Mouse (Mus musculus) G1E (cell line): Measurements from ENCODE around the gene Kcnip1. TPM values are rescaled to one million over a fixed set of nuclear protein-coding genes. Genes with fewer than 3 reads are reported as not detected.

ENCODE experiments used
- ATAC-seq: 2 replicates; pipeline ENCODE4 v1.8.0; 2016; ENCODE audit warnings: mild to moderate bottlenecking; ENCODE audit not compliant: insufficient number of reproducible peaks, poor library complexity, low FRiP score, severe bottlenecking; ENCODE audit errors: extremely low read depth
- DNase-seq: peaks from one replicate; pipeline ENCODE4 v3.0.0; 2012; ENCODE audit warnings: low spot score
- H3K27me3 ChIP-seq: 2 replicates; pipeline ENCODE4 v1.6.1; 2012; ENCODE audit warnings: mild to moderate bottlenecking, low read length, inconsistent platforms; ENCODE audit not compliant: insufficient read depth
- H3K36me3 ChIP-seq: replicated peaks from 2 replicates; pipeline ENCODE3; 2012; ENCODE audit warnings: mild to moderate bottlenecking, inconsistent platforms
- H3K4me1 ChIP-seq: 2 replicates; pipeline ENCODE4 v1.6.1; 2012; ENCODE audit warnings: low read depth, low read length, inconsistent platforms, mixed read lengths; ENCODE audit not compliant: insufficient read depth
- H3K4me3 ChIP-seq: 2 replicates; pipeline ENCODE4 v1.5.1; 2012; ENCODE audit warnings: low read depth, mild to moderate bottlenecking, inconsistent platforms, low read length, moderate library complexity, mixed read lengths
- H3K9me3 ChIP-seq: replicated peaks from 2 replicates; pipeline ENCODE4 v1.6.1; 2012; ENCODE audit warnings: inconsistent platforms
- CTCF ChIP-seq: IDR thresholded peaks from 2 replicates; pipeline ENCODE4 v1.5.1; 2012; ENCODE audit warnings: low read depth, low read length, inconsistent platforms, mixed read lengths
- GATA1 ChIP-seq: IDR thresholded peaks from 2 replicates; pipeline ENCODE4 v1.6.1; 2012; ENCODE audit warnings: borderline replicate concordance, low read length, inconsistent platforms, mixed read lengths
- GATA2 ChIP-seq: IDR thresholded peaks from 2 replicates; pipeline ENCODE4 v1.6.1; 2012; ENCODE audit warnings: low read depth, low read length, inconsistent platforms, borderline replicate concordance
- POLR2AphosphoS5 ChIP-seq: IDR thresholded peaks from 2 replicates; pipeline ENCODE4 v1.6.1; 2012; ENCODE audit warnings: low read depth, low read length, inconsistent platforms; ENCODE audit not compliant: insufficient replicate concordance
- TAL1 ChIP-seq: conservative IDR thresholded peaks from 2 replicates; pipeline ENCODE4 v1.6.1; 2012; ENCODE audit warnings: low read depth, low read length, inconsistent platforms, mixed read lengths
- polyA plus RNA-seq: library from polyadenylated mRNA; stranded (reverse); fragments of >175 nt; gene quantifications from 2 replicates; pipeline ENCODE4 v1.2.3, GENCODE M21; 2012
- total RNA-seq, 2 experiments: library from RNA; stranded (forward) in 1 of 2; stranded (reverse) in 1 of 2; fragments of 200-1000 nt in 1 of 2; fragments of >200 nt in 1 of 2; fragmentation: Nextera tagmentation in 1 of 2; gene quantifications; 2 replicates each; pipeline ENCODE4 v1.2.3; 2014 to 2017

The Kcnip1 gene
- total and polyA plus RNA-seq, 3 experiments, result 0.27 TPM; not detected in 2

DNA sequence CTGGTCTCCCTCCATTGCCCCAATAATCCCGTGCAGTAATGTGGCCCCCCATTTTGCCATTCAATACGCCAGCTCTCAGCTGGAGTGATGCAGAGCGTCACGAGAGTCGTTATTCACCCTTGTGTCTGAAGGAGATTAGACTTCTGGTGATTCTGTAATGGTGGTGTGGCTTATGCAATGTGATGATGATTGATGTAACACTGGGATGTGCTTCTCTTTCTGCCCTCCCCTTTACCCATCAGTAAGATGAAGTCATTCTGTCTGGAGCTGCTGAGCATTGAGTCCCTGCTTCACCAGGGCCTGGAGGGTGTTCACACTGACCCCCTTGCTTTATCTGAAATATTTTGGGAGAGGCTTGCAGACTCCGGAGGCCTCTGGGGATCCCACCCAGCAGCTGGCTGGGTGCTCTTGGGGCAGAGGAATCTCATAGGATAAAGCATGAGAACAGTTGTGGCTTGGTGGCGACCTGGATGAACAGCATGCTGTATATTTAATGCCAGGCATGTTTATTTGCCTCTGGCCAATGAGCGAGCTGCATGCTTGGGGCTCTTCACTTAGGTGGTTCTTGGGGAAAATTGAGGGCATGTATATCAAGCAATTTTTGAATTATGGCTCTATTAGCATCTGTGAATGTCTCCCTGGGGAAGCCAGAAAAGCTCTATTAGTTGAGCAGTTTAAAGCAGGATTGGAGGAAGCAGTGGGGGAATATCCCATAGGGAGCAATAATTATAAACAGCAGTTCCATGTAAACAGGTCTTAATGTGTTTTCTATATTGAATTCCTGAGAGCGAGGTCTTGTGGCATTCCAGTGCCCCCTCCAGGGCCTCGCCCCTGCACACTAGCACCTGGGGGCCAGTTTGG is 322.6 kb downstream of the Kcnip1 start:
- no peak overlapping the region for H3K4me3 ChIP-seq
- H3K27me3 ChIP-seq, result no peaks in the 10 kb centered on the region
- H3K36me3 ChIP-seq, result no peaks in the 10 kb centered on the region
- no peak for ATAC-seq
- H3K4me1 ChIP-seq, result no peaks in the 10 kb centered on the region
- H3K9me3 ChIP-seq, result no peaks in the 10 kb centered on the region
- DNase-seq, result no peak
- TF ChIP-seq CTCF, result no peak
- TF ChIP-seq TAL1, result no peak
- TF ChIP-seq POLR2AphosphoS5, result no peak
- TF ChIP-seq GATA1, result no peak
- TF ChIP-seq GATA2, result no peak

DNA sequence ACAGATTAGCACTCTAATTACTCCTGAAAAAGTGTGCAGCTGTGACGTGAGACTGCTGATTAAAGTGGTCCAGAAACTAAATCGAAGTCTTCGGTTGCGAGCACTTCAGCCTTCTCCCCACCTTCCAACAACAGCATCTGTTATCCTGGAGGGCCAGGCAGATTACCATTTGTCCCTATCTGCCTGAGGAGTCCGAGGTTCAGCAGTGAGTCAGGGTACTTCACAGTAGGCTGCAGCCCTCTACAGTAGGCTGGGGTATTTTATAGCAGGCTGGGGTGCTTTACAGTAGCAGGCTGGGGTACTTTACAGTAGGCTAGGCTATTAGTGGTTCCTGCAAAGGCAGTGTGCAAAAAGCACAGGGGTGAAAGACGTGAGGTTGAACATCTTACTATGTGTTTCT is 324.6 kb downstream of the Kcnip1 start:
- H3K4me3 ChIP-seq, result no peak overlapping the region
- ATAC-seq (no peak), DNase-seq (no peak)
- no peak for TF ChIP-seq POLR2AphosphoS5
- TF ChIP-seq GATA1, result no peak
- TF ChIP-seq TAL1, result no peak
- no peak for TF ChIP-seq GATA2
- no peak for TF ChIP-seq CTCF
- no peaks in the 10 kb centered on the region for H3K36me3 ChIP-seq
- no peaks in the 10 kb centered on the region for H3K9me3 ChIP-seq
- H3K4me1 ChIP-seq, result no peaks in the 10 kb centered on the region
- H3K27me3 ChIP-seq, result no peaks in the 10 kb centered on the region

DNA sequence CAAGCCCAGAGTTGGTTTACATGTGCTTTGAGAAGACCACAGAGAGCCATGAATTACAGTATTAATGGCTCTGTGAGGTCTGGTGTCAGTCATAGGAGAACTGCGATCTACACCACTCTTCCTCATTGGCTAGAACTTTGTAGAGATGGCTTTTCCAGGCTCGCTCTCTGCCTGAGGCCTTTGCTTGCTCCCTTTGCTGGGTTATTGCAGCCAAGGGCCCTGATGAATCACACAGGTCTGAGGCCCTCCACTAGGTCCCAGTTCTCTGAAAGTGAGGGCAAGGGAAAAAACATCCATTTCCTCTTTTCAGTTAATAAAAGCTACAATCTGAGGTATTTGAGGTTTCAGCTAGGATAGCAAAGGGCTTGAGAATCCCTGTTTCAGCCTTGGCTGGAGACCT is 329.4 kb downstream of the Kcnip1 start:
- no peaks in the 10 kb centered on the region for H3K4me1 ChIP-seq
- ATAC-seq (no peak), DNase-seq (no peak)
- H3K36me3 ChIP-seq, result no peaks in the 10 kb centered on the region
- H3K27me3 ChIP-seq, result no peaks in the 10 kb centered on the region
- H3K4me3 ChIP-seq, result no peak overlapping the region
- no peaks in the 10 kb centered on the region for H3K9me3 ChIP-seq
- TF ChIP-seq TAL1 (no peak), GATA1 (no peak), CTCF (no peak), POLR2AphosphoS5 (no peak), GATA2 (no peak)

DNA sequence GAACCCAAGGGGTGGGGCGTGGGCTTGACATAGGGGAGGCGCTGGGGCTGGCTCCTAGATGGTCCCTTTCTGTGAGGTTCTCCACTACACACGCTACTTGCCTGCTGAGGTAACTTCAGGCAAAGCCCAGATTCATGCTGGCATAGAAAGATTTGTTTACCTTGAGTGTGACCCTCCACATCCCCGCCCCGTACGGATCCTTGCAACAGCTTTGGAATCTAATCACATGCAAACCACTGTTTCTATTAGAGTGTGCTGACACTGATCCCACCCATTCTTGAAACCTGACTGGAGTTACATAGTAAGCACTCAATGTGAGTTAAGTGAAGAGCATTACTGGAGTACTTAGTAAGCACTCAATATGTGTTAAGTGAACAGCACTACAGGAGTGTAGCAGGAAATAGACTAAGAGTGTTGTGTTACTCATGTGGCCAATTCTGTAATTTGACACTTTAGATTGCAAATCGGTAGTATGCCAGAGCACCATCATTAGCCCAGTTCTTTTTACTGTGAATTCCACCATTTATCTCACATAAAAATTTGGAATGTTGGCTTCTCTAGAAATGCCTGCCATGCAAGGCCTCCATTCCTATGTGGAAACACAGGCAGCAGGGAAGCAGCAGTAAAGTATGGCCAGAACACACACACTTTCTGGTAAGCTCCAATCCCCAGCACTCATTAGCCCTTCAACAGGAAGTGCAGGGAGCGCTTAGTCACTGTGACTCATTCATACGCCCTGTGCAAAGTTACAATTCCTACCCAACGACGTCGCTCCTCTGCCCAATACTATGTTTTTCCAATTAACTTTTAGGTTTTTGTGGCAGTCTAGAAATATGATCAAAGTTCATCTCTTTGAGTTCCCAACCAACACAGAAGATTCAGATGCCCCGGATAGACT is 332.7 kb downstream of the Kcnip1 start:
- H3K27me3 ChIP-seq, result no peaks in the 10 kb centered on the region
- ATAC-seq (peak; percentile 15; the same call in 1 of the 2 replicates), DNase-seq (no peak)
- no peak for TF ChIP-seq TAL1
- no peak for TF ChIP-seq GATA2
- no peak for TF ChIP-seq POLR2AphosphoS5
- no peak for TF ChIP-seq GATA1
- TF ChIP-seq CTCF, result no peak
- H3K9me3 ChIP-seq, result no peaks in the 10 kb centered on the region
- no peaks in the 10 kb centered on the region for H3K4me1 ChIP-seq
- H3K4me3 ChIP-seq, result no peak overlapping the region
- H3K36me3 ChIP-seq, result no peaks in the 10 kb centered on the region

DNA sequence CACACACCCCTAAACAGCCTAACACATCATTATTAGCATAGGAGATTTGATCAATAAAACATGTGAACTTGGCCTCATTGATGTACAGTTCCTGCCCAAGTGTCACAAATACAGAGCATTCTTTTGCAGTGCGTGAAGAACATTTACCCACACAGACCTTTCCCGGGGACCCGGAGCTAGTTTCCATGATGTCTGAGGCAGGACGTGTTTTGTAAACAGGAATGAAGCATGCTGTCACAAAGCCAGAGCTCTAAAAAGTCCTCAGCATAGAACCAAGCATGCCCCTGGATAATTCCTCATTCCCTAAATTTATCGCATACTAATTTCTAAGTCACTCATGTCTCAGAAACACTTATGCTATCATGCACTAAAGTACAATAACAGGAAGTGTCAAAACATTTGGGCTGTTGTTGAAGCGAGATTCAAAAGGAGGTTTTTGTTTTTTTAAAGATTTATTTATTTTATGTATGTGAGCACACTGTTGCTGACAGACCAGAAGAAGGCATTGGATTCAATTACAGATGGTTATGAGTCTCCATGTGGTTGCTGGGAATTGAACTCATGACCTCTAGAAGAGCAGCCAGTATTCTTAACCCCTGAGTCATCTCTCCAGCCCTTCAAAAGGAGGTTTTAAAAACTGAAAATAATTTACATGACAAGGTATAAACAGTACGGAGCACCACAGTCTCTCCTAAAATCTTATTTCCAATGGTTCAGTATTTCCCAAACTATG is 336.9 kb downstream of the Kcnip1 start:
- no peak for TF ChIP-seq GATA2
- no peak for TF ChIP-seq TAL1
- TF ChIP-seq POLR2AphosphoS5, result no peak
- no peak for TF ChIP-seq CTCF
- no peak for TF ChIP-seq GATA1
- DNase-seq (no peak), ATAC-seq (no peak)
- Histone ChIP-seq H3K27me3 (no peaks in the 10 kb centered on the region), H3K4me3 (no peak overlapping the region), H3K4me1 (no peaks in the 10 kb centered on the region), H3K9me3 (no peaks in the 10 kb centered on the region), H3K36me3 (no peaks in the 10 kb centered on the region)

DNA sequence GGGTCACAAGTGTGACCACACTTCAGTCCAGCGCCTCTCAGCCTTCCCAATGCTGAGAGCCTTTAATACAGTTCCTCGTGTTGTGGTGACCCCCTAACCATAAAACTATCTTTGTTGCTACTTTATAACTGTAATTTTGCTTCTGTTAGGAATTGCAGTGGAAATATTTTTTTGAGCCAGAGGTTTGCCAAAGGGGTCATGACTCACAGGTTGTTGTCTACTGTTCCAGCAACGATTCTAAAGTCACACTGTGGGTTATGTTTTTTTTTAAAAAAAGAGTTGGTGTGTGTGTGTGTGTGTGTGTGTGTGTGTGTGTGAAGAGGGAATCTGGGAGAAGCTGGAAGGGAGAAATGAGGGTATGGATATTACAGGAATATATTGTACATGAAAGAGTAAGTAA is 337.7 kb downstream of the Kcnip1 start:
- ATAC-seq, result no peak
- Histone ChIP-seq H3K4me1 (no peaks in the 10 kb centered on the region), H3K36me3 (no peaks in the 10 kb centered on the region), H3K4me3 (no peak overlapping the region), H3K9me3 (no peaks in the 10 kb centered on the region), H3K27me3 (no peaks in the 10 kb centered on the region)
- TF ChIP-seq CTCF (no peak), GATA2 (no peak), TAL1 (no peak), GATA1 (no peak), POLR2AphosphoS5 (no peak)
- no peak for DNase-seq
